Mouse (Mus musculus) embryonic facial prominence, embryonic 10.5 days (tissue): ENCODE results near the gene Llgl1. TPM values are rescaled to one million over a fixed set of nuclear protein-coding genes. Genes with fewer than 3 reads are reported as not detected.

Experiments
- DNase-seq: peaks from one replicate; pipeline ENCODE4 v3.0.0-alpha.2; 2017; ENCODE audit warnings: low spot score
- H3K27ac ChIP-seq: fragments of 300-500 bp; sonication (generic); replicated peaks from 2 replicates; pipeline ENCODE4 v1.5.1; 2016; ENCODE audit warnings: mild to moderate bottlenecking
- H3K27me3 ChIP-seq: fragments of 300-500 bp; sonication (generic); replicated peaks from 2 replicates; pipeline ENCODE4 v1.6.1; 2016; ENCODE audit warnings: low read depth, mild to moderate bottlenecking; ENCODE audit not compliant: poor library complexity, severe bottlenecking
- H3K36me3 ChIP-seq: fragments of 300-500 bp; sonication (generic); replicated peaks from 2 replicates; pipeline ENCODE4 v1.6.1; 2016; ENCODE audit warnings: mild to moderate bottlenecking, moderate library complexity
- H3K4me1 ChIP-seq: fragments of 300-500 bp; sonication (generic); 2 replicates; pipeline ENCODE4 v1.6.1; 2016
- H3K4me3 ChIP-seq: fragments of 300-500 bp; sonication (generic); 2 replicates; pipeline ENCODE4 v1.5.1; 2016; ENCODE audit warnings: mild to moderate bottlenecking, moderate library complexity
- H3K9me3 ChIP-seq: fragments of 300-500 bp; sonication (generic); 2 replicates; pipeline ENCODE4 v1.6.1; 2016; ENCODE audit warnings: mild to moderate bottlenecking
- WGBS: fragments of 180-500 bp; shearing (Covaris S2); methylation state at CpG from one replicate; pipeline ENCODE4 v1.1.7; 2016; 5-methylcytosine and 5-hydroxymethylcytosine counted together
- polyA plus RNA-seq: library from polyadenylated mRNA; unstranded; fragments of >200 nt; fragmentation: Nextera tagmentation; extraction: Ambion mirVana; gene quantifications from 2 replicates; pipeline ENCODE4 v1.2.1, GENCODE M21; 2016

The Llgl1 gene
- polyA plus RNA-seq, 1 experiment from 2014 or later, result 125 TPM

GRCm38 (mm10) chr11:60707672-60708071, 8.1 kb downstream of the Llgl1 start:
- Histone ChIP-seq H3K9me3 (no peaks in the 10 kb centered on the region), H3K27ac (no peak overlapping the region), H3K27me3 (no peaks in the 10 kb centered on the region), H3K36me3 (peaks cover 100% of the 10 kb centered on the region), H3K4me3 (no peak overlapping the region), H3K4me1 (peaks cover 12% of the 10 kb centered on the region)
- 81% methylated on average over 3 of the region's 3 CpGs for WGBS
- DNase-seq, result no peak

GRCm38 (mm10) chr11:60708631-60709030, 9.1 kb downstream of the Llgl1 start:
- H3K4me1 ChIP-seq, result peaks cover 3% of the 10 kb centered on the region; the same call in 1 of the 2 replicates
- no peaks in the 10 kb centered on the region for H3K9me3 ChIP-seq
- no peaks in the 10 kb centered on the region for H3K27me3 ChIP-seq
- WGBS, result 89% methylated on average over 10 of the region's 10 CpGs
- no peak overlapping the region for H3K4me3 ChIP-seq
- DNase-seq, result no peak
- H3K27ac ChIP-seq, result no peak overlapping the region
- peaks cover 100% of the 10 kb centered on the region for H3K36me3 ChIP-seq

- Histone ChIP-seq H3K4me3 (no peak overlapping the region), H3K4me1 (no peaks in the 10 kb centered on the region), H3K27me3 (no peaks in the 10 kb centered on the region), H3K36me3 (peaks cover 100% of the 10 kb centered on the region), H3K9me3 (no peaks in the 10 kb centered on the region), H3K27ac (no peak overlapping the region)
- WGBS, result 94% methylated on average over 45 of the region's 45 CpGs
- DNase-seq, result no peak
These were observed 10.2 kb downstream of the Llgl1 start for GRCm38 (mm10) chr11:60709481-60710465.

- WGBS, result 94% methylated on average over 17 of the region's 17 CpGs
- DNase-seq, result no peak
- H3K4me3 ChIP-seq, result no peak overlapping the region
- H3K27ac ChIP-seq, result no peak overlapping the region
- no peaks in the 10 kb centered on the region for H3K9me3 ChIP-seq
- no peaks in the 10 kb centered on the region for H3K4me1 ChIP-seq
- peaks cover 100% of the 10 kb centered on the region for H3K36me3 ChIP-seq
- H3K27me3 ChIP-seq, result no peaks in the 10 kb centered on the region
These were observed 11.7 kb downstream of the Llgl1 start for GRCm38 (mm10) chr11:60711218-60711617.

- Histone ChIP-seq H3K4me3 (no peak overlapping the region), H3K9me3 (no peaks in the 10 kb centered on the region), H3K4me1 (no peaks in the 10 kb centered on the region), H3K36me3 (peaks cover 100% of the 10 kb centered on the region), H3K27ac (no peak overlapping the region), H3K27me3 (no peaks in the 10 kb centered on the region)
- 93% methylated on average over 18 of the region's 18 CpGs for WGBS
- no peak for DNase-seq
These were observed 12.5 kb downstream of the Llgl1 start for GRCm38 (mm10) chr11:60712040-60712439.

- H3K4me3 ChIP-seq, result no peak overlapping the region
- peaks cover 100% of the 10 kb centered on the region for H3K36me3 ChIP-seq
- no peaks in the 10 kb centered on the region for H3K9me3 ChIP-seq
- WGBS, result 93% methylated on average over 13 of the region's 13 CpGs
- H3K27ac ChIP-seq, result no peak overlapping the region
- no peaks in the 10 kb centered on the region for H3K4me1 ChIP-seq
- no peaks in the 10 kb centered on the region for H3K27me3 ChIP-seq
- no peak for DNase-seq
These were observed 13.2 kb downstream of the Llgl1 start for GRCm38 (mm10) chr11:60712639-60713255.

GRCm38 (mm10) chr11:60715833-60716232, 16.3 kb downstream of the Llgl1 start:
- no peak overlapping the region for H3K27ac ChIP-seq
- no peaks in the 10 kb centered on the region for H3K9me3 ChIP-seq
- 88% methylated on average over 5 of the region's 5 CpGs for WGBS
- DNase-seq, result no peak
- H3K36me3 ChIP-seq, result peaks cover 100% of the 10 kb centered on the region
- no peak overlapping the region for H3K4me3 ChIP-seq
- no peaks in the 10 kb centered on the region for H3K27me3 ChIP-seq
- H3K4me1 ChIP-seq, result no peaks in the 10 kb centered on the region

- H3K4me3 ChIP-seq, result no peak overlapping the region
- DNase-seq, result no peak
- H3K9me3 ChIP-seq, result no peaks in the 10 kb centered on the region
- H3K4me1 ChIP-seq, result no peaks in the 10 kb centered on the region
- 88% methylated on average over 5 of the region's 5 CpGs for WGBS
- H3K36me3 ChIP-seq, result peaks cover 100% of the 10 kb centered on the region
- H3K27me3 ChIP-seq, result no peaks in the 10 kb centered on the region
- no peak overlapping the region for H3K27ac ChIP-seq
These were observed 19.7 kb downstream of the Llgl1 start for GRCm38 (mm10) chr11:60719263-60719662.

- peaks cover 55% of the 10 kb centered on the region for H3K36me3 ChIP-seq
These were observed 27.3 kb downstream of the Llgl1 start, which contains the start of gene Flii for GRCm38 (mm10) chr11:60726601-60727391. Flii (minus strand) TSS chr11:60727263.

GRCm38 (mm10) chr11:60727392-60728140, 28.0 kb downstream of the Llgl1 start:
- Histone ChIP-seq H3K27ac (peak overlapping the region; percentile 91), H3K4me1 (peaks cover 35% of the 10 kb centered on the region), H3K36me3 (peaks cover 54% of the 10 kb centered on the region), H3K4me3 (peak overlapping the region; percentile 91), H3K27me3 (no peaks in the 10 kb centered on the region), H3K9me3 (no peaks in the 10 kb centered on the region)
- peak; percentile 47 for DNase-seq
- 8% methylated on average over 12 of the region's 12 CpGs for WGBS

More at GRCm38 (mm10) chr11:60726601-60727391, 27.3 kb downstream of the Llgl1 start, which contains the start of gene Flii:
- WGBS, result under 1% methylated on average over 69 of the region's 71 CpGs
- H3K27ac ChIP-seq, result peak within 1 kb of the TSS; percentile 91
- peaks cover 35% of the 10 kb centered on the region for H3K4me1 ChIP-seq
- no peaks in the 10 kb centered on the region for H3K27me3 ChIP-seq
- DNase-seq, result peak; percentile 89
- H3K4me3 ChIP-seq, result peak within 1 kb of the TSS; percentile 91
- H3K9me3 ChIP-seq, result no peaks in the 10 kb centered on the region

- Histone ChIP-seq H3K4me1 (peaks cover 35% of the 10 kb centered on the region), H3K4me3 (peak within 1 kb of the TSS; percentile 91), H3K9me3 (no peaks in the 10 kb centered on the region), H3K27me3 (no peaks in the 10 kb centered on the region), H3K27ac (peak within 1 kb of the TSS; percentile 91), H3K36me3 (peaks cover 54% of the 10 kb centered on the region)
- WGBS, result under 1% methylated on average over 44 of the region's 44 CpGs
- DNase-seq, result peak; percentile 94
These were observed 28.8 kb downstream of the Llgl1 start, which contains the start of gene Mief2 for GRCm38 (mm10) chr11:60728260-60728761. Mief2 (plus strand) TSS chr11:60728398.
